Mouse (Mus musculus) liver, postnatal 0 days (tissue): ENCODE measurements around the gene Csnk1g2.

Experiments
- CTCF ChIP-seq: sonication (generic); IDR thresholded peaks from 2 replicates; pipeline ENCODE4 v1.5.1; 2016; ENCODE audit warnings: antibody characterized with exemption, low read depth
- EP300 ChIP-seq: IDR thresholded peaks from 2 replicates; pipeline ENCODE4 v1.6.1; 2016; ENCODE audit warnings: antibody characterized with exemption, low read depth, mild to moderate bottlenecking

DNA sequence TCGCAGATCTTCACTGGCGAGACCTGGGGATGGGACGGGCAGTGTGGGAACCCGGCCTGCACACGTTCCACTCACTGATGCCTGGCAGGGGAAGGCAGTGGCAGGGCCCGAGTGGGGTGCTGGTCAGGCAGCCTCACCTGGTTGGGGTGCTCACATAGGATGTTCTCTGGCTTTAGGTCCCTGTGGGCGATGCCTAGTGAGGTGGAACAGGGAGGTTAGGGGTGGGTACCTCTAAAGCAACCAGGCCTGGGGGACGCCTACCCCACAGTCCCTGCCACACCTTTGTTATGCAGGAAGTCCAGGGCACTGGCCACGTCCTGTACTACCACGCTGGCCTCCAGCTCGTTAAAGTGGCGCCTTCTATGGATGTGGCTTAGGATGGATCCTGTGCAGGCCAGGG lies 46.4 kb downstream of the Csnk1g2 start:
- no peak for TF ChIP-seq CTCF
- TF ChIP-seq EP300, result no peak
